Comparison of ENCODE assay signal across 8 mouse cellular contexts in genomic region chr6:124379331-124379730, GRCm38 (mm10). TPM values are rescaled to one million over a fixed set of nuclear protein-coding genes. Genes with fewer than 3 reads are reported as not detected.
DNase-seq lines count a peak whose midpoint lies in the region; ATAC-seq and TF ChIP-seq lines count a peak whose summit lies in the region.
"Had no signal": no experiment of that assay in that cellular context is flagged by ENCODE, and none has a peak within 500 bp of the region (broad histone marks: within the 10 kb centered on the region; RNA-seq: fewer than 3 reads in every experiment).

No protein-coding gene starts in this region.

- no peaks in the 10 kb centered on the region for H3K27me3 ChIP-seq in liver, adult 2 months (ENCODE audit: control insufficient read depth, insufficient read depth, low read length)
- no peaks in the 10 kb centered on the region for H3K27me3 ChIP-seq in liver, embryonic 12.5 days (replicated peaks)
- no peaks in the 10 kb centered on the region for H3K27me3 ChIP-seq in kidney, adult 2 months (replicated peaks; ENCODE audit: control insufficient read depth, insufficient read depth, low read length)
- no peaks in the 10 kb centered on the region for H3K27me3 ChIP-seq in liver, embryonic 13.5 days

- H3K9ac ChIP-seq in liver, adult 2 months (ENCODE audit: low read depth, low read length), result no peak overlapping the region
- H3K9ac ChIP-seq in liver, embryonic 12.5 days, result no peak overlapping the region
- H3K9ac ChIP-seq in liver, embryonic 13.5 days, result no peak overlapping the region

- no peaks in the 10 kb centered on the region for H3K79me2 ChIP-seq in liver, adult 2 months (ENCODE audit: control insufficient read depth, insufficient read depth, low read length)

- TF ChIP-seq POLR2A in liver, adult 2 months (IDR thresholded peaks at IDR 0.05; ENCODE audit: extremely low read depth, insufficient read depth, low read length), result no peak
- no peak for TF ChIP-seq POLR2A in kidney, adult 2 months (IDR thresholded peaks at IDR 0.05; ENCODE audit: low read depth, low read length)

- H3K27ac ChIP-seq in liver, adult 2 months (replicated peaks; ENCODE audit: insufficient read depth, low read depth, low read length), result no peak overlapping the region
- H3K27ac ChIP-seq in liver, embryonic 12.5 days, result no peak overlapping the region
- H3K27ac ChIP-seq in kidney, adult 2 months (ENCODE audit: insufficient read depth, low read depth, low read length), result no peak overlapping the region
- H3K27ac ChIP-seq in liver, embryonic 13.5 days, result no peak overlapping the region

- TF ChIP-seq CTCF in liver, adult 2 months (IDR thresholded peaks at IDR 0.05; ENCODE audit: low read depth, low read length), result peak; percentile 65
- TF ChIP-seq CTCF in kidney, adult 2 months (conservative IDR thresholded peaks at IDR 0.05; ENCODE audit: insufficient read depth, insufficient read length, low read depth, low read length), result peak; percentile 70

- H3K4me1 ChIP-seq in liver, adult 2 months (ENCODE audit: control insufficient read depth, insufficient read depth, low read length), result peaks cover 2% of the 10 kb centered on the region
- H3K4me1 ChIP-seq in liver, embryonic 12.5 days, result peaks cover 44% of the 10 kb centered on the region
- peaks cover 7% of the 10 kb centered on the region; the same call in 1 of the 2 replicates for H3K4me1 ChIP-seq in kidney, adult 2 months (ENCODE audit: control insufficient read depth, insufficient read depth, low read length)
- peaks cover 38% of the 10 kb centered on the region for H3K4me1 ChIP-seq in liver, embryonic 13.5 days (replicated peaks)

- no peak for ATAC-seq in liver, embryonic 12.5 days
- no peak for ATAC-seq in liver, embryonic 13.5 days (ENCODE audit: low read depth)

- H3K9me3 ChIP-seq in liver, embryonic 12.5 days (replicated peaks), result no peaks in the 10 kb centered on the region
- no peaks in the 10 kb centered on the region for H3K9me3 ChIP-seq in liver, embryonic 13.5 days (replicated peaks)

- H3K4me3 ChIP-seq in liver, adult 2 months (ENCODE audit: insufficient read depth, low read depth, low read length), result no peak overlapping the region
- H3K4me3 ChIP-seq in liver, embryonic 12.5 days, result no peak overlapping the region
- H3K4me3 ChIP-seq in kidney, adult 2 months (ENCODE audit: insufficient read depth, low read depth, low read length), result no peak overlapping the region
- no peak overlapping the region for H3K4me3 ChIP-seq in liver, embryonic 13.5 days (replicated peaks)
- H3K4me3 ChIP-seq: myocyte had no signal

- 27% methylated on average over 10 of the region's 10 CpGs for WGBS in liver, adult 2 months
- WGBS in liver, embryonic 12.5 days (ENCODE audit: insufficient replicate concordance), result 19% methylated on average over 10 of the region's 10 CpGs
- WGBS in kidney, adult 2 months, result 33% methylated on average over 10 of the region's 10 CpGs
- 24% methylated on average over 10 of the region's 10 CpGs for WGBS in liver, embryonic 13.5 days (ENCODE audit: insufficient replicate concordance)

- DNase-seq in liver, adult 2 months (ENCODE audit: extremely low read depth, low read depth, low spot score), result peak; percentile 45
- DNase-seq in T-cell, adult 2 months (ENCODE audit: low spot score), result peak; percentile 54
- peak; percentile 72 for DNase-seq in embryo, embryonic 11 days
- DNase-seq in kidney, adult 2 months, result peak; percentile 73
- peak; percentile 30 for DNase-seq in liver, embryonic 13.5 days
- peak; percentile 28 to 59 for DNase-seq in right cerebral cortex, postnatal 36 days (ENCODE audit: low spot score in 2 of 2)

- H3K36me3 ChIP-seq in liver, adult 2 months (ENCODE audit: control insufficient read depth, insufficient read depth, low read length), result no peaks in the 10 kb centered on the region
- H3K36me3 ChIP-seq in liver, embryonic 12.5 days, result no peaks in the 10 kb centered on the region
- H3K36me3 ChIP-seq in kidney, adult 2 months (ENCODE audit: control insufficient read depth, insufficient read depth, low read length), result no peaks in the 10 kb centered on the region
- H3K36me3 ChIP-seq in liver, embryonic 13.5 days, result no peaks in the 10 kb centered on the region

- H3K4me2 ChIP-seq in liver, embryonic 12.5 days, result no peak overlapping the region
- no peak overlapping the region for H3K4me2 ChIP-seq in liver, embryonic 13.5 days

RNA-seq across cellular contexts. Expression of gene Pex5, which starts 35.5 kb away (rescaled TPM):
- 73.7 and 88.4 TPM in 2 replicates for total RNA-seq in liver, adult 2 months (2014; rRNA removed)
- 79.3 and 86.3 TPM in 2 replicates for polyA plus RNA-seq in liver, adult 2 months (2012; rRNA removed)
- polyA plus RNA-seq in liver, embryonic 12.5 days (2016; fragmentation: Nextera tagmentation; extraction: Ambion mirVana), result 26.3 and 26.5 TPM in 2 replicates
- 62.0 and 62.8 TPM in 2 replicates for polyA plus RNA-seq in kidney, adult 2 months (2012; rRNA removed)
- 20.6 and 23.0 TPM in 2 replicates for polyA plus RNA-seq in liver, embryonic 13.5 days (2015; fragmentation: Nextera tagmentation; extraction: Ambion mirVana)
